Mouse (Mus musculus) ES-E14 (cell line): ENCODE measurements at regions not wholly inside any gene's neighbourhood (a gene's known extent, or its start where the extent isn't known, plus 50 kb on each side); places are given as distances from the start of the nearest gene placed in this dataset.

Experiments
- HCFC1 ChIP-seq: IDR thresholded peaks from 2 replicates; pipeline ENCODE4 v1.6.1; 2012; ENCODE audit warnings: low read length, inconsistent platforms, borderline replicate concordance; ENCODE audit not compliant: insufficient read depth
- ZC3H11A ChIP-seq: IDR thresholded peaks from 2 replicates; pipeline ENCODE4 v1.6.1; 2012; ENCODE audit warnings: low read depth, mild to moderate bottlenecking, inconsistent platforms, low read length, borderline replicate concordance
- ZNF384 ChIP-seq: IDR thresholded peaks from 2 replicates; pipeline ENCODE4 v1.6.1; 2012; ENCODE audit warnings: low read depth, low read length, inconsistent platforms

DNA sequence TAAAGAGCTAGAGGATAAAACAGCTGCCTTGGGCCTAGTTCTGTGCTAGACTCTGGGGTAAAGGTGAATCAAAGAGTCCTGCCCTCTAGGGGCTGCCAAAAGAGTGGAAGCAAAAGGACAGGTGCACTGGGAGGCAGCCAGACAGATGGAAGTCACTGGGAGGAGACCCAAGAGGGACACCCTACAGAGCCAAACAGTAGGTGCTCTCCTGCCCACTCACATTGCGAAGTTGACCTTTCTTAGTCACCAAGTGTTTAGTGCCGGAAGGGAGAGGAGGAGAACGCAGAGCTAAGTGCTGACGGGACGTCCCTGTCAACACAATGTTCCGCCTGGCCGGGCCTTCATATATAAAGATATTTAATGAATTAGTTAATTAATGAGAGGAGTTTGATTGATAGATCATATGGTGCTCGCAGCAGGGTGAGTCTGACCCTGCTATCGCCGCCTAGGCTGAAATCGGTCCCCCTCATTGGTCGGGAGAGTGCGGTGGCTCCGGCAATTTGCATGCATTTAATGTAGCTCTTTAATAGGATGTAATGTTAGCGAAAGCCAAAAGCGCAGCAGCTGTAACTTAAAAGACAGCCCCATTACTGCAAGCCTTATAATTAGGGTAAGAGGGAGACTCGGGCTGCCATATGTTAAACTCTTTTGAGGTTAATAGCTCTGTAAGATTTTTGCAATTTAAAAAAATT lies 162.6 kb upstream of the Cadm1 start:
- TF ChIP-seq ZNF384 = no peak
- TF ChIP-seq ZC3H11A = no peak
- TF ChIP-seq HCFC1 = no peak
